Mouse (Mus musculus) urinary bladder, postnatal 14 days (tissue): ENCODE data around the gene Btnl9.
"Not testable (repeated sequence)": the region's sequence is repeated elsewhere in the genome, so short reads cannot be mapped to it uniquely, and the experiment has no call there.

ENCODE experiments used
- DNase-seq: peaks from one replicate; pipeline ENCODE4 v3.0.0; 2021; ENCODE audit warnings: low spot score

The Btnl9 gene

DNA sequence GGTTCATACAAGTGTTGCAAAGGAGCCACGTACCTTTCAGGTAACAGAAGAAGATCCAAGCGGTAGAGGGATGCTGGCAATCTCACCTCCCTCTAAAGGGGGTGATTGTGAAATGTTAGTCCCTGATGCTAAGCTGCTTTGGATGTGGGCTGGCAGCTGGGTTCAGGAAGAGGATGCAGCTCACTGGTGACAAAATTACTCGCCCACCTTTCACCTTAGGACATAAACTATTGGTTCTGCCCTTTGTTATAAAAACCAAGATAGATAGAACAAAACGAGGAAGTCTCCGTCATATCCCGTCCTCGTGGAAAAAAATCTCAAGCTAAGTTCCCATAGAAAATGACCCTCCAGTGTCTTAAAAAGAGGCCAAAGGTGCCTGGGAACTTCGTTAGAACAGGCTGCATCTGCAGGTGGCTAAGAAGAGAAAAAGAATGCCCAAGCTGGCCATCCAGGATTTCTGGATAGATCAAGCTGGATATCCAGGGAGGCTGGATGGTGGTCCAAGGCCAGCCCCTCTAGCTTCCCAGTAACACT is at the start of gene Btnl9:
Btnl9 (minus strand) TSS at position 205 of the 534 bp plus-strand sequence.
- DNase-seq, result no peak

DNA sequence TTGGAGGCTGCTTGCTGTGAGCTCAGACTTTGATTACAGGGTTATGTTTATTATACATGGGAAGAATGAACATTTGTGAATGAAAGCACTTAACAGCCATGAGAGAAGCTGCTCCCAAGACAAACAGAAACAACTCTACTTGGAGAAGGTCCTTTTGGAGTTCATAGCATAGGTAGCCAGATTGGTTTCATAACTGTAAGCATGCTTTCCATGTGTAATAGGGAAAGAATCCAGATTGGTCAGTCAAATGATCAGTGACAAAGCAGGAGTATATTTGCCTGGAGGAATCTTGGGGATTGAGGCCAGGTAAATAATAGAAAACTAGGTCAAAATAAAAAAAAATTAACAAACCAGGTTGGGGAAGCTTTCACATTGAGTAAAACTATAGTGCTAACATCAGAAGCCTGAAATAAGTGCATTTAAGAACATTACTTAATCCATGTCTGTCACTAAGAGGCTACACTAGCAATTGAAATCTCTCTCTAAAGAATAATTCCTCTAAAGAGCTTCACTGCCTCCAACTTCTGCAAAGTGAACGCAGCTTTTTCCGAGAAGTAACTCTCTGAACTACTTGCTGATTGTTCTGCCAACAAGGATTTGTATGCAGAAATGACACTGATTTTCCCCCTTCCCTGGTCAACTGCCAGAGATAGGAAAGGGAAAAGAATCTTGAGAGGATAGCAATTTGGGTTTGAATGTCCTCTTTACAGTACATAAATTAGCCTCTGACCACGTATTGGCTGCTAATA is 48.7 kb upstream of the Btnl9 start:
- DNase-seq, result no peak

DNA sequence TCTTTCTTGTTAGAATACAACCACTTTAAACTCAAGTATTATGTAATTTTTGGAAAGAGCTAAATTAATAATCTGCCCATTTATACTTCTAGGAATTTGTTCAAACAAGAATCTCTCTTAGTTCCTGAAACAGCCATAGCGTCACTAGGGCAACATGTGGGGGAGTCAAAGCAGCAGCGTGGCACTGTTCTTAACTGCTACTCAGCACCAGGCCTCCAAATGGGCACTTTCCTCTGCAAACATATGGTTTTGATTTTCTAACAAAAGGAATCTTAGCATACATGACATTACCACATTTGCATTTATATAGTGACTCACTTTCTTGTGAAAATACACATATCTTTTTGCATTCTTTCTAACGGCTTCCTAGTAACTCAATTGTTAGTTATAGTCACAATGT is 45.8 kb upstream of the Btnl9 start:
- no peak for DNase-seq

GRCm38 (mm10) chr11:49224455-49224854 is 37.5 kb upstream of the Btnl9 start:
- DNase-seq, result no peak

DNA sequence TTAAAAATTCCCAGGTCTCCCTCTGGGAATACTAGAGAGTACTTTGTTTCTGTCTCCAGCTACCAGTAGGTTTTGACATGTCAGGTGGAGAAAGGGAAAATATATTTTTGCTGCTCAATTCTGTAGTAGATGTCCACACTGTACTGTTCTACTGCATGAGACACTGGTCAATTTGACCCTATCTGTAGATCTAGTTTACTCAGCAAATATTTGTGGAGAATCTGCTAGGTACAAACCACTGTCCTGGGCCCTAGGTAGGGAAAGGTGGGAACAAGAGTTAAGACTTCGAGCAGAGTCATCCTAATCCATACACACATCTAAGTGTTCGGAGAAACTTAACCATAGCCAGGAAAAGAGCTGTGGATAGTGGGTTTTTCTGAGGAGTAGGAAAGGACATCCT is 32.3 kb upstream of the Btnl9 start:
- DNase-seq, result no peak

GRCm38 (mm10) chr11:49213505-49213904 is 26.5 kb upstream of the Btnl9 start:
- DNase-seq, result no peak

GRCm38 (mm10) chr11:49212577-49212976 is 25.6 kb upstream of the Btnl9 start:
- DNase-seq, result no peak

DNA sequence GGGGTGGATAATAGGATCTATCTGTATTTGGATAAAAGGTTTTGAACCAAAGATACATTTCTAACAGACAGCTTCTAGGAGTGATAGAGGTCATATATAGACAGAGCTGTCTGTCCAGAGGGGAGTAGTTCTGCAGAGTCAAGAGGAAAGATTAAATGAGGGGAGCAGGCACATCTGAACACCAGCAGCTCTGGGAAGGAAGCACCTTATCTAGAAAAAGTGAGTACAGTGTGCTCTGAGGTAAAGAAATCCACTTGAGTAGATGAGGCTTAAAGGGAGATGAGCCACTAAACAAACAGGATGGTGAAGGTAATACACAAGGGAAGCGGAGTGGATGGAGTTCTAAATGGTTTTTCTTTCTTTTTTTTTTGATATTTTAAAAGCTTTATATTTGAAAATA is 20.5 kb upstream of the Btnl9 start:
- no peak for DNase-seq

GRCm38 (mm10) chr11:49205080-49205590 is 18.2 kb upstream of the Btnl9 start:
- DNase-seq, result no peak

- DNase-seq, result peak; percentile 16
Observed at GRCm38 (mm10) chr11:49203771-49204497, 17.0 kb upstream of the Btnl9 start.

GRCm38 (mm10) chr11:49203129-49203768 is 16.3 kb upstream of the Btnl9 start, which contains the start of gene Zfp62:
TSS of gene Zfp62 (plus strand) at chr11:49203292.
- DNase-seq, result peak; percentile 94

DNA sequence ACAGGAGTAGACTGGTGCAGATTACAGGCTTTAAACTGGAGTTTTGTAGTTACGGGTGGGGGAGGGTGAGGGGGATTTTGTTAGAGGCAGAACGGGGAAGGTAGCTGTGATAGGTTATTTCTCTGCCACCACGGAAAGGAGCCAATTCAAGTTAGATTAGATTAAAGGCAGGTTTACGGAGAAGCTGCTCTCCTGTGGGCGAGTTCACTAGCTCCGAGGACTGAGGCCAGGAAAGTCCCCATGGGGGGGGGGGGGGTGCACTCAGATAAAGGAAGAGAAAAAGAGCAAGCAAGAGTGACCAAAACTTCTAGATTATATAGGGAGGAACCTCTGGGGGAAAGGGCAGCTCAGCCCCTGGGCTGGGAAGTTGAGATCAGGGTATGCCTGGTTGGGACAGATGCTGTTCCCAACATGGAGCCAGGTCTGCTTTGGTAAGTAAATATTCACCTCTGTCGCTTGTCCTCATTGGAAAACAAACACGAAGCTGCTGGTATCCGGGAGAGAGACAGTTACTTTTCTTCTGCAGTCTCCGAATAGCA is 15.6 kb upstream of the Btnl9 start:
- DNase-seq, result peak; percentile 10

DNA sequence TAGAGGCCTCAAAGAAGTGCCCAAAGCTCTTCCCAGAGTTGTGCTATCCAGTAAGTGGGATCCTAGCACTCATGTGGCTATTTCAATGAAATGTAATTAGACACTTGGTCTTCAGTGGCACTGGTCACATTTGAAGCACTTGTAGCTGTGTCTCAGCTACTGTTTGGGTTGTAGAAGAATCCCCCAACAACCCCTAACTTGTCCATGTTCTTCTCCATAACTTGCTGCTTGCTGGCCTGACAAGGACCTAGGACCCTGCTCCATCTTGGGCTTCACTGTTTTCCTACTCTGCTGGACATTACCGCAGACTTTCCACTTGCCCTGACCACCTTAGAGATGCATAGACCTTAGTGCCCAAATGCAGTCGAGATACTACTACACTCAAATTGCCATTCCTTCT is 15.1 kb upstream of the Btnl9 start:
- DNase-seq, result no peak

- DNase-seq, result no peak
Observed at GRCm38 (mm10) chr11:49201142-49201541, 14.2 kb upstream of the Btnl9 start.

DNA sequence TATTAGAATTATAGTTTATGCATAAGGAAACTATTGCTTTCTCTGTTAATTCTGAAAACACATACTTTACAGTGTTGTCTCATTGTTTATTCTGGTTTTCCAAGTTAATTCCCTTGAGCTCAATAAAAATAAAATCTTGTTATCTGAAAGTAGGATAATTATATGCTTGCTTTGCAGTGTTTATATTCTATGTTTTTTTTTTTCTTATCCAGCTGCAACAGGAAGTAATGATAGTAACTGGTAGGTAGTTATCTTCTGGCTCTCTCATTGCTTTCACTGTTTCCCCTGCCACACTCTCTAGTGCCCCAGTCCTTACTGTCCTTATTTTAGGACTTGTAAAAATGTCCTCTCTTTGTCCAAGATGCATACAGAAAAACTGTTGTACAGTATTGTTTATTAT is 13.7 kb upstream of the Btnl9 start:
- no peak for DNase-seq

DNA sequence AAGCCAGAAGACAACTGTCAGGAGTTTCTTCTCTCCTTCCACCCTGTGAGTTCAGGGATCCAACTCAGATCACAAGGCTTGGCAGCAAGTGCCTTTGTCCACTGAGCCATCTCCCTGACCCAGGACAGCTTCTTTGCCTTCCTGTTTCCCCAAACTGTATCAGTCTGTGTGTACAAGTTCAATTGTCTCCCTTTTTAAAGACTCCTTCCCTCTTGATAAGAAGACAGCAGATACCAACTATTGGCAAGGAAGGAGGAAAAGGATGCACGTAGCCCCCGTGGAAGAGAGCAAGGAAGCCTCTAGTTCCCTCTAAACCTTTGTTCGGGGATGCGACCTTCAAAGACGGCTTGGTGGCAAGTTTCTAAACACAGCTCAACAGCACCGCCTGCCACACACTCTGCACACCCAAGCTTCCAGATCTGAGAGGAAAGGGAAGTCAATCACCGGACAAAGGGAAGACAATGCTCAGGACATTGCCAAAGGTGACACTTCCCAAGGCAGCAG is 8.9 kb upstream of the Btnl9 start:
- DNase-seq, result no peak

DNA sequence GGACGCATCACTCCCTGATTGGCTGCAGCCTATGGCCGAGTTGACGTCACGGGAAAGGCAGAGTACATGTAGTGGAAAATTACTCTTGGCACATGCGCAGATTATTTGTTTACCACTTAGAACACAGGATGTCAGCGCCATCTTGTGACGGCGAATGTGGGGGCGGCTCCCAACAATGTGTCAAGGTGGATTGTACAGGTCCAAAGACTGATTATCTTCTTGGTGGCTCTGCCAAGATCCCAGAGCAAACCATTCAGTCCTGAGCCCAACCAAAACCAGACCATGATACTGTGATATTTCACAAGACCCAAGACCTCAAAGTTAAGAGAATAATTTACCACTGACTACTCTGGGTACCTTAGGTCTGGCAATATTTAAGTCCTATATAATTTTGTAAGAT is 7.8 kb upstream of the Btnl9 start:
- DNase-seq, result not testable (repeated sequence)

DNA sequence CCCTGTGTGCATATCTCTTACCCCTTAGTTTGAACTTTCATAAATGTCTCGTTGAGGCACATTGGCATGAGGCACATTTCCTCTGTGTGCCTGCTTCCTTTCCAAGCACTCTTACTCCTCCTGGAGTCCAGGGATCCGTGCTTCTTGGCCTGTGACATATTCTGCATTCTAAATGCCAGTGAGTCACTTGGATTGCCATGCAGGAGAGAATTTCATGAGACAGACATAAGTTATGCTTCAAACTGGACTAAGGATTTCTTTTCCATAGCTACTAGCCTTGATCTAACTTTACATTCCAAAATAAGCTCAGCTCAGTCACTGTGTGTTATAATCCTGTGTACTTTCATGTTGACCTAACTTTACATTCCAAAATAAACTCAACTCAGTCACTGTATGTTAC is 4.1 kb upstream of the Btnl9 start:
- DNase-seq, result no peak

GRCm38 (mm10) chr11:49189737-49190136 is 2.8 kb upstream of the Btnl9 start:
- peak; percentile 80 for DNase-seq

DNA sequence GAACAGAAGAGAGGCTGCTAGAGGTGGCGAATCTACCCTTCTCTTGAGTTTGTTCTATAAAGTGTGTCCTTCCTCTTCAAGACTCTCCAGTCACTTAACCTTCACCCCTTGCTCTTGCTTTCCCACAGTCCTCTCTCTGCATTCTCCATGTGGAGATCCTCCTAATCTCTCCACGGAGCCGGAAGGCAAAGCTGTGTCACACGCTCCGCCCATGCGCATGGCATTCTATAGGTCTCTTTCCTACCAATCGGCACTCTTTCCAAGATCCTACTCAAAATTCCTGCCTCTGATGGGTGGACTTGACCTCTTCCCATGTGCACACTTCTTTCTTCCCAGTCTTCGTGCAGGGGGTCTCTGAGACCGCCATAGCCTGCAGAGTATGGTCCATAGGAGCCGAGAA is 742 bp upstream of the Btnl9 start:
- no peak for DNase-seq

GRCm38 (mm10) chr11:49186452-49186851 is 507 bp downstream of the Btnl9 start:
- DNase-seq, result no peak

GRCm38 (mm10) chr11:49183172-49183571 is 3.8 kb downstream of the Btnl9 start:
- no peak for DNase-seq
